Mouse (Mus musculus): ENCODE data around the gene Nlk. TPM values are rescaled to one million over a fixed set of nuclear protein-coding genes. Genes with fewer than 3 reads are reported as not detected.

Gene Nlk
- total and polyA plus RNA-seq, 2 experiments from 2014 or later = 13.0 to 19.3 TPM

DNA sequence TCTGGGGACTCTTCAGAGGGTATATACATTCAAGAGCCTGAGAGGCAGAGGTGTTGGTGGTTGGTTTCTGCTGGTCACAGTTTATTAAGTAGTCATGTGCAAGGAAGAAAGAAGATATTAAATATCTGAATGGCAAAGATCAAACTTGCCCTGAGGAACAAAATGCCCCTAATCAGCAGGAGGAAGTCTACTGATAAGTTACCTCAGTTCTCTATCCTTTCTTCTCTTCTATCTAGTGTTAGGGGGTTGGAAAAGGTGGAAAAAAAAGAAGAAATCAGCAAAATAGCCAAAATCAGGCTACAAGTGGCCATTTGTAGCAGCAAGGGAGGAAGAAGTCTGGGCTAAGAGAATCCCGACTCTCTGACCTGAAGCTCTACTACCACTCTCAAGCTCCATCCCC lies 92.3 kb downstream of the Nlk start:
- Histone ChIP-seq H3K4me2 (ENCODE audit: low read depth, low read length) (no peak overlapping the region), H3K9me3 (replicated peaks; ENCODE audit: control insufficient read depth, low read length) (no peaks in the 10 kb centered on the region), H3K4me3 (ENCODE audit: low read depth, low read length) (no peak overlapping the region), H3K36me3 (replicated peaks; ENCODE audit: control insufficient read depth, insufficient read depth, low read length) (no peaks in the 10 kb centered on the region), H3K4me1 (ENCODE audit: control insufficient read depth, insufficient read depth) (peaks cover 5% of the 10 kb centered on the region), H3K27me3 (ENCODE audit: control insufficient read depth, insufficient read depth, low read length) (no peaks in the 10 kb centered on the region), H3K27ac (ENCODE audit: low read depth) (no peak overlapping the region), H3K9ac (replicated peaks; ENCODE audit: low read depth, low read length) (no peak overlapping the region)
- DNase-seq (ENCODE audit: low spot score) (no peak), ATAC-seq (ENCODE audit: insufficient read depth, low read depth) (no peak)
- 72% methylated on average over 1 of the region's 1 CpGs for WGBS
- TF ChIP-seq EP300 (IDR thresholded peaks at IDR 0.05; ENCODE audit: low read depth) = no peak
- TF ChIP-seq CTCF (IDR thresholded peaks at IDR 0.05; ENCODE audit: low read depth) = no peak

GRCm38 (mm10) chr11:78602781-78603180 lies 94.4 kb downstream of the Nlk start:
- Histone ChIP-seq H3K9me3 (replicated peaks; ENCODE audit: control insufficient read depth, low read length) (no peaks in the 10 kb centered on the region), H3K4me2 (ENCODE audit: low read depth, low read length) (no peak overlapping the region), H3K4me3 (ENCODE audit: low read depth, low read length) (no peak overlapping the region), H3K36me3 (replicated peaks; ENCODE audit: control insufficient read depth, insufficient read depth, low read length) (no peaks in the 10 kb centered on the region), H3K27me3 (ENCODE audit: control insufficient read depth, insufficient read depth, low read length) (no peaks in the 10 kb centered on the region), H3K27ac (ENCODE audit: low read depth) (no peak overlapping the region), H3K4me1 (ENCODE audit: control insufficient read depth, insufficient read depth) (no peaks in the 10 kb centered on the region), H3K9ac (replicated peaks; ENCODE audit: low read depth, low read length) (no peak overlapping the region)
- ATAC-seq (ENCODE audit: insufficient read depth, low read depth) (no peak), DNase-seq (ENCODE audit: low spot score) (no peak)
- no peak for TF ChIP-seq CTCF (IDR thresholded peaks at IDR 0.05; ENCODE audit: low read depth)
- no peak for TF ChIP-seq EP300 (IDR thresholded peaks at IDR 0.05; ENCODE audit: low read depth)
- 67% methylated on average over 3 of the region's 3 CpGs for WGBS

DNA sequence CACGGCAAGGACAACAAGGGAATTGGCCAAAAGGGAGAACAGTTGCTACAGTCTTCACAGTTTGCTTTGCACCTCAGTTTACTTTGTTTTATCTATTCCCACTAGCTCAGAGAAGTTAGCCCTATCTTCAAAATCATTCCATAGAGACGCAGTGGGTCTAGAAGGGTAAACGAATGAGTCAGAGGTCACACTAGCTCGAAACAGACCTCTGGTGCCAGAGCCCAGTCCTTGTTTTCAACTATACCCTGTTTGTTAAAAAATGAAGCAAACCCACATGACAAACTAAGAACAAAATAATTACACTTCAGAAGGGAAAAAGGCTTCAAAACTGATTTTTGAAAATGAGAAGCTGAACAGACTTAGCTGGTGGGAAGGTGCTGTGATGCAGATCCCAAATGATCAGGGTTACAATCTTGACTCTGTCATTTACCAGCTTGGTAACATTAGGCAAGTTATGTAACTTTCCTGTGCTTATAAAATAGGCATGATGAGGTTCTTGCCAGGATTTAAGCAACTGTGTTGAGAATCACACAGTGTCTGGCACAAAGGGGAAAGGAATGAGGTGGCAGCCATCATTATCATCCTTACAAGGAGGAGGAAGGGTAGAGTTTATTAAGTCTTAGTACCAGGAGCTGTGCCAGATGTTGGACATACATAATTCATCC lies 96.1 kb downstream of the Nlk start:
- Histone ChIP-seq H3K4me1 (ENCODE audit: control insufficient read depth, insufficient read depth) (no peaks in the 10 kb centered on the region), H3K4me3 (ENCODE audit: low read depth, low read length) (no peak overlapping the region), H3K9me3 (replicated peaks; ENCODE audit: control insufficient read depth, low read length) (no peaks in the 10 kb centered on the region), H3K9ac (replicated peaks; ENCODE audit: low read depth, low read length) (no peak overlapping the region), H3K27me3 (ENCODE audit: control insufficient read depth, insufficient read depth, low read length) (no peaks in the 10 kb centered on the region), H3K36me3 (replicated peaks; ENCODE audit: control insufficient read depth, insufficient read depth, low read length) (peaks cover 3% of the 10 kb centered on the region; the same call in 1 of the 2 replicates), H3K27ac (ENCODE audit: low read depth) (no peak overlapping the region), H3K4me2 (ENCODE audit: low read depth, low read length) (no peak overlapping the region)
- DNase-seq (ENCODE audit: low spot score) = no peak
- WGBS = 65% methylated on average over 4 of the region's 4 CpGs
- ATAC-seq (ENCODE audit: insufficient read depth, low read depth) = no peak
- no peak for TF ChIP-seq CTCF (IDR thresholded peaks at IDR 0.05; ENCODE audit: low read depth)

- Histone ChIP-seq H3K4me3 (ENCODE audit: low read depth, low read length) (no peak overlapping the region), H3K27ac (ENCODE audit: low read depth) (no peak overlapping the region), H3K4me1 (ENCODE audit: control insufficient read depth, insufficient read depth) (no peaks in the 10 kb centered on the region), H3K4me2 (ENCODE audit: low read depth, low read length) (no peak overlapping the region), H3K36me3 (replicated peaks; ENCODE audit: control insufficient read depth, insufficient read depth, low read length) (peaks cover 8% of the 10 kb centered on the region; the same call in 1 of the 2 replicates), H3K27me3 (ENCODE audit: control insufficient read depth, insufficient read depth, low read length) (no peaks in the 10 kb centered on the region), H3K9ac (replicated peaks; ENCODE audit: low read depth, low read length) (no peak overlapping the region), H3K9me3 (replicated peaks; ENCODE audit: control insufficient read depth, low read length) (no peaks in the 10 kb centered on the region)
- ATAC-seq (ENCODE audit: insufficient read depth, low read depth) = no peak
- TF ChIP-seq EP300 (IDR thresholded peaks at IDR 0.05; ENCODE audit: low read depth) = no peak
- TF ChIP-seq CTCF (IDR thresholded peaks at IDR 0.05; ENCODE audit: low read depth) = no peak
- 70% methylated on average over 3 of the region's 3 CpGs for WGBS
- no peak for DNase-seq (ENCODE audit: low spot score)
Measured at GRCm38 (mm10) chr11:78600496-78600895, 96.7 kb downstream of the Nlk start.

GRCm38 (mm10) chr11:78600051-78600450 lies 97.1 kb downstream of the Nlk start:
- H3K4me1 ChIP-seq (ENCODE audit: control insufficient read depth, insufficient read depth) = no peaks in the 10 kb centered on the region
- no peak overlapping the region for H3K9ac ChIP-seq (replicated peaks; ENCODE audit: low read depth, low read length)
- WGBS = 73% methylated on average over 4 of the region's 4 CpGs
- no peaks in the 10 kb centered on the region for H3K27me3 ChIP-seq (ENCODE audit: control insufficient read depth, insufficient read depth, low read length)
- no peak overlapping the region for H3K4me3 ChIP-seq (ENCODE audit: low read depth, low read length)
- H3K4me2 ChIP-seq (ENCODE audit: low read depth, low read length) = no peak overlapping the region
- H3K36me3 ChIP-seq (replicated peaks; ENCODE audit: control insufficient read depth, insufficient read depth, low read length) = peaks cover 8% of the 10 kb centered on the region; the same call in 1 of the 2 replicates
- TF ChIP-seq EP300 (IDR thresholded peaks at IDR 0.05; ENCODE audit: low read depth) = no peak
- TF ChIP-seq CTCF (IDR thresholded peaks at IDR 0.05; ENCODE audit: low read depth) = no peak
- DNase-seq (ENCODE audit: low spot score) (no peak), ATAC-seq (ENCODE audit: insufficient read depth, low read depth) (no peak)
- no peak overlapping the region for H3K27ac ChIP-seq (ENCODE audit: low read depth)
- H3K9me3 ChIP-seq (replicated peaks; ENCODE audit: control insufficient read depth, low read length) = no peaks in the 10 kb centered on the region

Measured in heart, postnatal 0 days (tissue).